Mouse (Mus musculus): Measurements from ENCODE around the gene Bysl.

DNA sequence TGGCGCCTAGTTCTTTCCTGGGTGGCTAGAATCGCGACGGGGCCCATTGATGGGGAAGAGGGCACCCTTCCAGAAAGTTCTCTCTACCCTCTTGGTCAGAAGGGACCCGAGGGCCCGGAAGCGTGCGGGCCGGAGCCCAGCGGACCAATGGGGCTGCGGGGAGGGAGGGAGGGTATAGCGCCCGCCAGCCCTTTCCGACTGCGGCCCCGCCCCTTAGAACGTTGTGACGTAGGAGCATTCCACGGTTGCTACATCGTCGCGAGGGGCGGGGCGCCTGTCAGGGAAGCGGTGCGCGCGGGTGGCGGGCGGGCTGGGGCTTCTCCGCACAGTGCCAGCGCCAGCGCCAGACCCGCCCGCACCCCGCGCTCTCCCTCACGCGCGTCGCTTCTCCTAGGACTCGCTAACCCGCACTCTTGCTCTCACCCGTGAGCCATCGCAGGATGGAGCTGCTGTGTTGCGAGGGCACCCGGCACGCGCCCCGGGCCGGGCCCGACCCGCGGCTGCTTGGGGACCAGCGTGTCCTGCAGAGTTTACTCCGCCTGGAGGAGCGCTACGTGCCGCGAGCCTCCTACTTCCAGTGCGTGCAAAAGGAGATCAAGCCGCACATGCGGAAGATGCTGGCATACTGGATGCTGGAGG lies 18.0 kb downstream of the Bysl start:
- no peak for TF ChIP-seq CTCF (IDR thresholded peaks at IDR 0.05; ENCODE audit: borderline replicate concordance, extremely low read depth, insufficient read depth, insufficient read length)
- TF ChIP-seq POLR2A (IDR thresholded peaks at IDR 0.05; ENCODE audit: borderline replicate concordance, extremely low read depth, insufficient read depth, insufficient read length, poor library complexity, severe bottlenecking), result peak; percentile 64; the same call in 1 of the 2 replicates
